Mouse (Mus musculus): Measurements from ENCODE around the gene Sugt1. TPM values are rescaled to one million over a fixed set of nuclear protein-coding genes. Genes with fewer than 3 reads are reported as not detected.
A peak's percentile ranks its signal among the peaks of the same experiment; 100 is the strongest.

Gene Sugt1
- polyA plus RNA-seq (2015; fragmentation: Nextera tagmentation; extraction: Ambion mirVana), result 130 and 131 TPM in 2 replicates

GRCm38 (mm10) chr14:79587139-79587851 lies at the start of gene Sugt1:
Gene Sugt1 (plus strand): TSS chr14:79587691.
- DNase-seq (ENCODE audit: low spot score), result peak; percentile 98

DNA sequence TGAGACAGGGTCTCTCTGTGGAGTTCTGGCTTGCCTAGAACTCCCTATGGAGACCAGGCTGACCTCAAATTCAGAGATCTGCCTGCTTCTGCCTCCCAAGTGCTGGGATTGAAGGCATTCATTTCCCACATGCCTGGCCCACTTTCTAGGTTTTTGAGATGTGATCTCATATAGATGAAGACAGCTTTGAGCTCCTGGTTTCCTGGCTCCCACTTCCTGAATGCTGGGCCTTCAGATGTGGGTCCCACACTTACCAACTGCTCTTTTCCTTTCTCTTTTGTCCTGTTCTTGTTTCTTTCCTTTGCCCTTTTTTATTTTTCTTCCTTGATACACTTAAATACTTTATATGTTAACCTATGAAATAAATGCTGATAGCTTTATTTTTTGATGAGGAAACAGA lies 49.6 kb upstream of the Sugt1 start:
- DNase-seq (ENCODE audit: low spot score), result no peak

- DNase-seq (ENCODE audit: low spot score), result no peak
Observed at GRCm38 (mm10) chr14:79541606-79542005, 45.9 kb upstream of the Sugt1 start.

- no peak for DNase-seq (ENCODE audit: low spot score)
Observed at GRCm38 (mm10) chr14:79549343-79549742, 38.1 kb upstream of the Sugt1 start.

DNA sequence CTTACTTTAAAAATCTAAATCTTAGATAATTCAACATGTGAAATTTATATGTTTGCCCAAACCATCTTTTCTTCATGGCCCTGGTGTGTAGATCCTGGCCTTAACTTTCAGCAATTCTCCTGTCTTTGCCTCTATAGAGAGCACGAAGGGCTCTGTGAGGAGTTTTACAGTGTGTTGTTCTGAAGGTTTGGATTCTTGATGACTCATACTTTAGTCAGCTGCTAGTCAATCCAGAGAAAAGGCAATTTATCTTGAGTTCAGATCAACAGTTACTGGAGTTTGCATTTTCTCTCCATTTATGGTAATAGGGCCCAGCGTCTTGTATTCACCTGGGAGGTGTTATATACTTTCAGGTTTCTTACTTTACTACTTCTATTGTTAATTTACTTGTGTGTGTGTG lies 35.6 kb upstream of the Sugt1 start:
- DNase-seq (ENCODE audit: low spot score), result no peak

DNA sequence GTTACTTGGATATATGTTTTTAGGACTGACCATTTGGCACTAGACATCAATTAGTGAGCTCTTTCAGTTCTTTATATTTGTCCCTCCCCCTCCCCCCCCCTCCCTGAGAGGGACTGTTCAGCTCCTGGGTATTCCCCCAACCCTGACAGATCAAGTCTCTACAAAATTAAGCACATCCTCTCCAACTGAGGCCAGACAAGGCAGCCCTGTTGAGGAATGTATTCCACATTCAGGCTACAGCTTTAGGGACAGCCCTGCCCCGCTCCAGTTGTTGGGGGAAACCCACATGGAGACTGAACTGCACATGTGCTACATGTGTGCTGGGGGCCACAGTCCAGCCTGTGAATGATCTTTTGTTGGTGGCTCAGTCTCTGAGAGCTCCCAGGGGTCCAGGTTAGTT lies 34.6 kb upstream of the Sugt1 start:
- DNase-seq (ENCODE audit: low spot score), result no peak

DNA sequence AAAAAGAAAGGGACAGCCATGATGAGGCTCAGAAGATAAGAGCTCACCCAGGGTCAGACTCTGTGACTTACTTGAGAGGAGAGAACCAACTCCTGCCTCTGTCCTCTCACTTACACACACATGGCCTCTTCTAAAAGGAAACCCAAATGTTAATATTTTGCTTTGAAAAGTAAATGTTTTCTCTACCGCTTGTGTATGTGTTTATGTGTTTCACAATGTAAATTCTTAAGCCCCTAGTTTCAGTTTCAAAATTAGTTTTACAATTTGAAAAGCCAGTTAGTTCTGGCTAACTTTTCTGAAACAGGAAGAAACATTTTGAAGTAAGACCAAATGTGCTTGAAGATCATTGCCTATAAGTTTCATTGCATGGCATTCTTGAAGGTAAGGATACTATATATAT lies 29.7 kb upstream of the Sugt1 start:
- DNase-seq (ENCODE audit: low spot score), result no peak

DNA sequence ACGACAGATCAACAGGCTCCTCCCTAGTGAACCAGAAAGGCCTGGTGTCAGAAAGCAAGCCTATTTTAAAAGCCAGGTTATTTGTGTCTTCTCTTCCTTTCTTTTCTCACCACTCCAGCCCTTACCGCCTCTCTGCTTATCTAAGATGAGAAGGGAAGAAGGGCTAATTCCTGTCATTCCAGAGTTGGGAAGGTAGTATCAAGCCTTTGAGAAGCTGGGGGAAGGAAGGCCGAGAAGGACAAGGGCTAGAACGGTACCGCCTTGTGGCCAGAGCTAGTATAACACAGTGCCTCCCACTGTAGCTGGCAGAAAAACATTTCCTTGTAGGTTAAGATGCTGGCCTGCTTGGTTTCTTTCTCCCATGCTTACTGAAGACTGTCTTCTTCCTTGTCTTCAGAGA lies 24.7 kb upstream of the Sugt1 start:
- DNase-seq (ENCODE audit: low spot score), result peak; percentile 62

- peak; percentile 31 for DNase-seq (ENCODE audit: low spot score)
Observed at GRCm38 (mm10) chr14:79564784-79565183, 22.7 kb upstream of the Sugt1 start.

GRCm38 (mm10) chr14:79573482-79574191 lies 13.9 kb upstream of the Sugt1 start:
- DNase-seq (ENCODE audit: low spot score), result no peak

GRCm38 (mm10) chr14:79574361-79574760 lies 13.1 kb upstream of the Sugt1 start:
- no peak for DNase-seq (ENCODE audit: low spot score)

GRCm38 (mm10) chr14:79583526-79584245 lies 3.8 kb upstream of the Sugt1 start:
- no peak for DNase-seq (ENCODE audit: low spot score)

DNA sequence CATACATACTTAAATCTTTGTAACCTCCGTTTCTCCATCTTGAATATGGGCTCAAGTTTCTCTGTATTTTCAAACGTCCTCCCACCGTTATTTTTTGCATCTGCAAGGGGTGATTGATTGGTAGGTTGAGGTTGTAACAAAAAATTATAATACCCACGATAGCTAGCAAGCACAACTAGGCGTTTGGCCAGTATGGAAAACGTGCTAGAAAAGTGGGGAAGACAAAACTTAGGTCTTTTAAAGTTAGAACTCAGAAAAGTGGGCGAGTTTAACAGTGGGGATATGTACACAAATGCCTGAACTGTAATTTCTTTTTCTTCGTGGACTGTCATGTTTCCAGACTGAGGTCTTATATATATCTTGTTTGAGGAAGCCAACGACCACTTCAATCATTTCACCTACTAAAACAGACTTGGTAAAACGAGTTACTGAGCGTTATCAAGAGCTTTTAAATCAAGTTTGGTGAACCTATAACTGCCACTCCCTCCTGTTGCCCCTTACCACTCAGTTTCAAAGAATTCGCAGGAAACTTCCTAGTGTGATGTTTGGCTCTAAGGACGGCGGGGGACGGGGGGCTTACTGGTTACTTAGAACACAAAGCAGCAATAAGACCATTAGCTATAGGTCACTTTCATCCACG lies 872 bp upstream of the Sugt1 start:
- no peak for DNase-seq (ENCODE audit: low spot score)

- no peak for DNase-seq (ENCODE audit: low spot score)
Observed at GRCm38 (mm10) chr14:79587852-79588229, 350 bp downstream of the Sugt1 start.

- no peak for DNase-seq (ENCODE audit: low spot score)
Observed at GRCm38 (mm10) chr14:79588534-79588951, 1.1 kb downstream of the Sugt1 start.

GRCm38 (mm10) chr14:79589401-79589800 lies 1.9 kb downstream of the Sugt1 start:
- no peak for DNase-seq (ENCODE audit: low spot score)

DNA sequence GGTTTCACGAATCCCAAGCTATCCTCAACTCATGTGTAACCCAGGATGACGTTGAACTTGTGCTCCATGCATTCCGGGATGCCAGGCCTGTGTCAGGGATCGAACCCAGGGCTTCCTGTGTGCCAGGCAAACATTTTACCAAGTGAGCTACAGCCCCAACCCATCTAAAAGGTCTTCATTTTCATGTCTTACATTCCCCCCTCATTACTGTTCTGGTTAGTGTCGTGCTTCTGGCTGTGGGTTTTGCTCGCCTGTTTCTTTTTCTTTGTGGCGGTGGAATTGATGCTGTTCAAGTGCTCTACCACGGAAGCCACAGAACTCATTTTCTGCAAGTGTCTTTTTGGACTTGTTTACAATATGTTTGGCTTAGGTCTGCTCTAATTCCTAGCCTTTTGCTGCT lies 3.4 kb downstream of the Sugt1 start:
- DNase-seq (ENCODE audit: low spot score), result no peak

GRCm38 (mm10) chr14:79591611-79592010 lies 4.1 kb downstream of the Sugt1 start:
- no peak for DNase-seq (ENCODE audit: low spot score)

- DNase-seq (ENCODE audit: low spot score), result no peak
Observed at GRCm38 (mm10) chr14:79594069-79594468, 6.6 kb downstream of the Sugt1 start.

GRCm38 (mm10) chr14:79596602-79597001 lies 9.1 kb downstream of the Sugt1 start:
- no peak for DNase-seq (ENCODE audit: low spot score)

DNA sequence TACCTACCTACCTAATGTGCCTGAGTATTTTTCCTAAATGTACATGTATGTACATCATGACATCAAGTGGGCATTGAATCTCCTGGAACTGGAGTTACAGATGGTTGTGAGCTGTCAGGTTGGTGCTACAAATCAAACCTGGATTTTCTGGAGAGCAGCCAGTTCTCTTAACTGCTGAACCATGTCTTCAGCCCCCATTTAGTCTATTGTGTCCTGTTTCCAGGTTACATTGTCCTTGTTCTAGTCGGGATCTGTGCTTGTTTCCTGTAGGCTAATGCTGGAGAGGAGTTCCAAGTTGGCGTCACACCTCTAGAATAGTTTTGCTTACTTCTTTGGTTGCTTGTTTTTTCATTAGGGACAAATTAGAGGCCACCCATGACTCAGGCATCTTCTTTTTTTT lies 18.4 kb downstream of the Sugt1 start:
- DNase-seq (ENCODE audit: low spot score), result no peak

DNA sequence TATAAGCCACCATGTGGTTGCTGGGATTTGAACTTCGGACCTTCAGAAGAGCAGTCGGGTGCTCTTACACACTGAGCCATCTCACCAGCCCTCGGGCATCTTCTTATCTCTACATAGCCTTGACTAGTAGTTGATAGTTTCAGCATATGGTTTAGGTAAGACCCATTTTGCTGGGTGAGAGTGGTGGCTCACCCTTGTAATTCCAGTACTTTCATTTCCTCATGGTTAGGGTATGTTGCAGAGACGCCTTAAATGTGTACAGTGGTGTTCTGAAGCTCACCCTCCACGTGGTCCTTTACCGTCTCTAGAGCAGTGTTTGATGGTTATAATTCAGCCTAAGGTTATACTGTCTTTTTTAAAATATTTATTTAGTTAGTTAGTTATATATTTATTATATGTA lies 18.9 kb downstream of the Sugt1 start:
- no peak for DNase-seq (ENCODE audit: low spot score)
